Mouse (Mus musculus): ENCODE results near the gene 1810043G02Rik. TPM values are rescaled to one million over a fixed set of nuclear protein-coding genes. Genes with fewer than 3 reads are reported as not detected.
A peak's percentile ranks its signal among the peaks of the same experiment; 100 is the strongest.

1810043G02Rik gene
- polyA plus RNA-seq, 1 experiment from 2014 or later, result 32.2 TPM

DNA sequence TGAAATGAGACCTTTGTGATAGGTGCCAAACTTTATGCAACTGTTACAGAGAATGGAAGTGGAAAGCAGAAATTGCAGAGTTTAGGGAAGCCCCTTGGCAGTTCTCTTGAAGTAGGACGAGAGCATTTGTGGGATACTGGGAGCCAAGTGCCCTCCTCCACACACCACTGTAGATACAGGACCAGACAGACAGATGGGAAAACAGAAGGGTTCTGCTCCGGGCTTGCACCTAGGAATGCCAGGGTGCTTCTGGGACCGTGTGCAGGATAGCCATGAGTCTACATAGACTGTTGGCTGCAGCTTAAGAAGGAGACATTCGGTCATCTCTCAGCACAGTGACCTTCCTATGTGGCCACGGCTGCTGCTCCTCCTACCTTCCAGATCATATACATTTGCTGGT, 3.5 kb upstream of the 1810043G02Rik start:
- no peak overlapping the region for H3K9ac ChIP-seq
- H3K27ac ChIP-seq, result no peak overlapping the region
- 86% methylated on average over 5 of the region's 5 CpGs for WGBS
- H3K4me3 ChIP-seq (replicated peaks), result no peak overlapping the region
- H3K27me3 ChIP-seq, result peaks cover 7% of the 10 kb centered on the region
- H3K36me3 ChIP-seq (replicated peaks), result no peaks in the 10 kb centered on the region
- H3K4me2 ChIP-seq, result no peak overlapping the region
- ATAC-seq (ENCODE audit: low FRiP score), result no peak
- no peaks in the 10 kb centered on the region for H3K9me3 ChIP-seq
- H3K4me1 ChIP-seq, result peaks cover 12% of the 10 kb centered on the region

DNA sequence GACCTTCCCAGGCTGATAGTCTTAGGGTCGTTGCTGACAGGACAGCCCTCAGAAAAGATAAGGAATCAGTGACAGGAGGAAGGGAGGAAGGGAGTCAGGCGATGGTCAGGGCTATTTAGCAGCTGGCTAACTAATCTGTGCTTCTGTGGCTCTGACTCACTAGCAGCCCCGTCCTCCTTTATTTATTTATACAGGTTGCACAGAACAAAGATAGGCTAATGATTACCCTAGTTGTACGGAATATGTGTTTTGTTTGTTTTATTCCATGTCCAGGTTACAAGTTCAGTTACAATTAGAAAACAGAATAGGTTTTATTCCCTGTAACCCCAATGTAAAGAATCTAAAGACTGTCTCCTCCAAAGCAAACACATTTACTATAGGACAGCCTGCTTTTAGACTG, 2.7 kb upstream of the 1810043G02Rik start:
- no peak overlapping the region for H3K27ac ChIP-seq
- H3K9ac ChIP-seq, result no peak overlapping the region
- ATAC-seq (ENCODE audit: low FRiP score), result no peak
- WGBS, result 52% methylated on average over 4 of the region's 4 CpGs
- H3K36me3 ChIP-seq (replicated peaks), result no peaks in the 10 kb centered on the region; the same call in 1 of the 2 replicates
- H3K4me2 ChIP-seq, result no peak overlapping the region
- H3K4me1 ChIP-seq, result peaks cover 8% of the 10 kb centered on the region
- no peaks in the 10 kb centered on the region for H3K9me3 ChIP-seq
- H3K27me3 ChIP-seq, result no peaks in the 10 kb centered on the region
- no peak overlapping the region for H3K4me3 ChIP-seq (replicated peaks)

DNA sequence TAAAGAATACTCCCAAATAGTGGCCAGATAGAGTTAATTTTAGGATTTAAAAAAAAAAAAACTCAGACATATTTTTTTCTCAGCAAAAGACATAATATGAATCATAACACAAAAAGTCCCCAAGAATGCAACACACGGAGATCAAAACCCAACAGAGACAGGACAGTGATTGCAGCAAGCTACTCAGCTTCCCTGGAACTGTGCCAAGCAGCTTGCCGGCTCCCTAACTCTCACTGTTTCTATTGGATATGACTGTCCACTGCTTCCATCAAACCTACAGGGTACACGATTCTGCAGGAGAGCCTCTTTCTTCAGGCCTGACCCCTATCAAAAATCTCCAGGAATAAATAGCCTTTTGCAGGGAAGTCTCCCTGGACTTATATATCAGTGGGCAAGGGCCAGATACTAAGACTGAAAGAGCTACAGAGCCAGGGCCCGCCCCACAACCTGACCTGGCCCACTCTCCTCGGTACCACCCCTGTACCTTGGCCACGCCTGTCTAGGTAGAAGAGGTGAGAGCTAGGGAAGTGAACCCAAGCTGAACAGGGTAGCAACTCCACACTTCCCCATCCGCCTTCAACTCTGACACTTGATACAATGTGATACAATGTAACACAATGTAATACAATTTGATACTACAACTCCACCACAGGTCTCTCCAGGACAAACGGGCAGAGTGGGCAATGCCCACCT, 1.7 kb upstream of the 1810043G02Rik start:
- H3K4me2 ChIP-seq, result no peak overlapping the region
- no peaks in the 10 kb centered on the region for H3K9me3 ChIP-seq
- H3K4me3 ChIP-seq (replicated peaks), result no peak overlapping the region
- peaks cover 8% of the 10 kb centered on the region for H3K4me1 ChIP-seq
- H3K9ac ChIP-seq, result no peak overlapping the region
- no peak overlapping the region for H3K27ac ChIP-seq
- ATAC-seq (ENCODE audit: low FRiP score), result no peak
- peaks cover 2% of the 10 kb centered on the region for H3K36me3 ChIP-seq (replicated peaks)
- WGBS, result 81% methylated on average over 8 of the region's 8 CpGs
- no peaks in the 10 kb centered on the region for H3K27me3 ChIP-seq

DNA sequence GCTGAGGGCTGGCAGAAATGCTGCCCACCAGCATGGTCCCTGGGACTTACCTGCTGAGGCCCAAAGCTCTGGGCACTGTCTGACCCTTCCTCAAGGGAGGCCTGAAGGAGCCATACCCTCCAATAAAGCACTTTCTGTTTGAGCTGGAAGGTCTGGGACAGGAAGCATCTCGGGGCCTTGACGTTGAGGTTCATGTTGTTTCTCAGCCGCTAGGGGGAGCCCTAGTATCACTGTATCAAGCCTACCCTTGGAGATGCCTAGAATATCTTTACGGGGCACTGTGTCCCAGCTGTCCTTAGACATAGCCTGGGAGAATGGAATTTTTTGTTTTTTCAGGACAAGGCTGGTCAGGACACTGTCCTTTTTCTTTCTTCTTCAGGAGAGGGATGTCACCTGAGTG, 6.3 kb downstream of the 1810043G02Rik start:
- 3% methylated on average over 4 of the region's 4 CpGs for WGBS
- Histone ChIP-seq H3K9ac (no peak overlapping the region), H3K36me3 (replicated peaks) (peaks cover 56% of the 10 kb centered on the region), H3K4me3 (replicated peaks) (no peak overlapping the region), H3K27ac (no peak overlapping the region), H3K4me1 (no peaks in the 10 kb centered on the region), H3K9me3 (no peaks in the 10 kb centered on the region), H3K27me3 (no peaks in the 10 kb centered on the region), H3K4me2 (no peak overlapping the region)
- peak; percentile 70 for ATAC-seq (ENCODE audit: low FRiP score)

DNA sequence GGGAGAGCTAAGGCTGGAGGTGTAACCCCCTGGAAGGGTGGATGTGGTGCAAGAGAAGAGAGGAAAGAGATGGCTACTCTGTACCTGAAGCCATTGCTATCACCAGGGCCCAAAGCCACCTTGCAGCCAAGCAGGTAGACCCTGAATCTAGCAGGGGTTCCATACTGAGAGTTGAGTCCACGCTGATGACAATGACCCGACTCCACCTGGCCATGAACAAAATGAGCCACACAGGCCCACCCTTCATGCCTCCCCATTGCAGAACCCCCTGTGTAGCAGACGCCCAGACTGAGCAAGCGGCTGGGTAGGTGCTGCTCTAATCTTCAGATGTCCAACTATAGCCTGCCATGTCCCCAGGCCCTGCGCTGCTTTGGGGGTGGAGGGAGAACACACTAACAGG, 7.5 kb downstream of the 1810043G02Rik start:
- Histone ChIP-seq H3K9ac (no peak overlapping the region), H3K27me3 (no peaks in the 10 kb centered on the region), H3K36me3 (replicated peaks) (peaks cover 67% of the 10 kb centered on the region), H3K4me3 (replicated peaks) (no peak overlapping the region), H3K27ac (no peak overlapping the region), H3K9me3 (no peaks in the 10 kb centered on the region), H3K4me1 (no peaks in the 10 kb centered on the region), H3K4me2 (no peak overlapping the region)
- ATAC-seq (ENCODE audit: low FRiP score), result no peak
- 77% methylated on average over 5 of the region's 5 CpGs for WGBS

DNA sequence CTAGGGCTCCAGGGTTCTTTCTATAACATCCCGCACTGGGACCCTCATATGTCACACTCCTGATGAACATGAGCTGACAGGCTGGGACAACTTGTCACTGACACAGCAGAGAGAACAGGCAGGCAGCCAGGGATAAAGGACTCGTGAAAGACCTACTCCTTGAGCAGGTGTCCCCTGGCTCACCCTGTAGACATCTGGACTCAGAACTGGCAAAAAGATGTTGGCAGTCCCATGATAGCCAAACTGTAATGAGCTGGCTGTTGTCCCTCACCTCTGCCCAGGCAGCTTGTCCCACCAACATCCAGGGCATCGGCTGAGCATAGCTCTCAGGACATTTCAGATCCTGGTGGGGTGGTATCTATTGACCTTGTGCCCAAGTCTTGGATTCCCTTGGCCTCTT, 17.3 kb downstream of the 1810043G02Rik start:
- H3K4me2 ChIP-seq, result no peak overlapping the region
- H3K4me3 ChIP-seq (replicated peaks), result no peak overlapping the region
- 92% methylated on average over 3 of the region's 3 CpGs for WGBS
- H3K27ac ChIP-seq, result no peak overlapping the region
- peaks cover 93% of the 10 kb centered on the region for H3K36me3 ChIP-seq (replicated peaks)
- no peak overlapping the region for H3K9ac ChIP-seq
- no peaks in the 10 kb centered on the region for H3K27me3 ChIP-seq
- ATAC-seq (ENCODE audit: low FRiP score), result no peak
- no peaks in the 10 kb centered on the region for H3K9me3 ChIP-seq
- no peaks in the 10 kb centered on the region for H3K4me1 ChIP-seq

DNA sequence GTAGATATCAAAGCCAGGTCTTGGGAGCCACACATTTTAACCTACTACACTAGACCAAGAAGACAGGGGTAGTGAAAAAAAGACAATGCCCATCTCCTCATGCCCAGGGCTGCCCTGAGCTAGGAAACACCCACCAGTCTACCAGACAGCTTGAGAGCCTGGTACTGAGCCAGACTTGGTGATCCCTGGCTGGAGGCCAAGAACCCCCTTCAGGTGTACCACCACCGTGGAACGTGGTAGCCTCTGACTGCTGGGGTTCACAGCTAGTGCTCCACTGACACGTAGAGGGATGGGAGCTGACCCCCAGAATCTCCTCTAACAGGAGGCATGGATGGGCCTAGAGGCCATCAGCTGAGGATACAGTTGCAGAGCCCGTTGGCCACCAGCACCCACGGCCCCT, 21.9 kb downstream of the 1810043G02Rik start:
- H3K9ac ChIP-seq, result no peak overlapping the region
- WGBS, result 88% methylated on average over 5 of the region's 5 CpGs
- no peak overlapping the region for H3K4me3 ChIP-seq (replicated peaks)
- no peaks in the 10 kb centered on the region for H3K4me1 ChIP-seq
- H3K27ac ChIP-seq, result no peak overlapping the region
- no peaks in the 10 kb centered on the region for H3K9me3 ChIP-seq
- no peak overlapping the region for H3K4me2 ChIP-seq
- no peaks in the 10 kb centered on the region for H3K27me3 ChIP-seq
- peaks cover 85% of the 10 kb centered on the region for H3K36me3 ChIP-seq (replicated peaks)
- ATAC-seq (ENCODE audit: low FRiP score), result no peak

DNA sequence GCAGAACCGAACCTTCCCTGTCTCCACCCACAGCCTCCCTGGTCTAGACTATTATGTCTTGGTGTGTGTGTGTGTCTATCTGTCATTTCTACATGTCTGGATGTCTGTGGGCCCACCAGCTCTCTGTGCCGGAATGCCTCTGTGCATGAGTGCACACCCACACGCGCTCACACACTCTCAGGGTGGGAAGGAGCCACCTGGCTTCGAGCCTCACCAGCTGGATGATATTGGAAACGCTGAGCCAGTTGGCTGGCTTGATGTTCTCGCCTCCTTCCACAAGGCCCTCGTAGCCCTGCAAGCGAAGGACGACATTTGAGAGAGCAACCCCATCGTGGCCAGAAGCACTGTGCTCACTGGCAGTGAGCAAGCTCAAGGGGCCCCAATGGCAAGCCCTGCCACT, 23.5 kb downstream of the 1810043G02Rik start:
- Histone ChIP-seq H3K4me3 (replicated peaks) (no peak overlapping the region), H3K27me3 (no peaks in the 10 kb centered on the region), H3K9ac (no peak overlapping the region), H3K4me2 (no peak overlapping the region), H3K4me1 (peaks cover 10% of the 10 kb centered on the region), H3K27ac (no peak overlapping the region), H3K9me3 (no peaks in the 10 kb centered on the region), H3K36me3 (replicated peaks) (peaks cover 69% of the 10 kb centered on the region)
- 91% methylated on average over 11 of the region's 11 CpGs for WGBS
- no peak for ATAC-seq (ENCODE audit: low FRiP score)

DNA sequence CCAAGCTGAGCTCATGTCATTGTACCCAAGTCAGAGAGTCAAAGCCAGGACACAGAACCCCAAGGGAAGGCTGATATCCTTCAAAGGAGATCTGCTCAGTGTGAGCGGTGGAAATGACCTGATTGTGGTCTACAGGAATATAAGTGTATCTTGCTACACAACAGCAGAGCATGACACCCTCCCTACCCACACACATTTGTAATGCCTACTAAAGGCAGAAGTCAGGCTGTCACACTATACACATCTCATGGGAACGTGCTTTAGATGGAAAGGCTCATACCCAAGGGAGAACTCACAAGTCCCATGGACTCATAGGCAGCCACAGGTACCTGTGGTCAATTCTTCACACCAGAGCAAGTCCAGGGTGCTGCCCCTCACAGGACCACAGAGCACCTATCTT, 24.0 kb downstream of the 1810043G02Rik start:
- Histone ChIP-seq H3K4me3 (replicated peaks) (no peak overlapping the region), H3K27ac (no peak overlapping the region), H3K27me3 (no peaks in the 10 kb centered on the region), H3K9ac (no peak overlapping the region), H3K4me1 (peaks cover 16% of the 10 kb centered on the region), H3K4me2 (no peak overlapping the region), H3K9me3 (no peaks in the 10 kb centered on the region), H3K36me3 (replicated peaks) (peaks cover 63% of the 10 kb centered on the region)
- ATAC-seq (ENCODE audit: low FRiP score), result no peak
- 93% methylated on average over 2 of the region's 2 CpGs for WGBS

DNA sequence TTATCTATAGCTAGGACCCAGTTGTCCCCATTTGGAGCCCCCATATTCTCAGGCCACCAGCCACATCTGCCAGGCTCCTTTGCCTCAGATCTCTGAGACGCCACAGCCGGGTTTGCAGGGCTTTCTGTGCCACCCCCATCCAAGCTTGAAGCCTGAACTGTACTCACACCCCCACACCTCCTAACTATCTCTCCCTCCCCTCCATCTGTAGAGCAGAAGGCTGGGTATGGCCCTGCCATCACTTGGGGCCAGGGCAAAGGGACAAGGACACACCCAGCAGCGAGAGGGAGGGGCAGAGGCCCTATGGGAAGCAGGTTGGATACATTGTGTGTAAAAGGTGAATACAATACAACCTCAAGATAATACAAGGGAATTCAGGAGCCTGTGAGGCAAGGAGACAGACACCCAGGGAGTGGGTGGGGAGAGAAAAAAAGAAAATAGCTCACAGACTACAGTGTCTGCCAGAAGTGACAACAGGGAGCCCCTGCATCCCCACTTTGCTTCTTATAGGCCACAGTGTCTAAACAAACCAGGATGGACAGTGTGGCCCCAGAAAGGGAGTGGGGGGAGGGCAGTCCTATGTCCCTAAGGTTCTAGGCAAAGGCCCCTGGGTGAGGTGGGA, 26.3 kb downstream of the 1810043G02Rik start:
- Histone ChIP-seq H3K36me3 (replicated peaks) (peaks cover 41% of the 10 kb centered on the region), H3K27me3 (no peaks in the 10 kb centered on the region), H3K9ac (0 out of 2 replicates have a peak overlapping the region, but pooled peaks have one; percentile 2), H3K27ac (no peak overlapping the region), H3K4me2 (no peak overlapping the region), H3K4me1 (peaks cover 33% of the 10 kb centered on the region), H3K9me3 (no peaks in the 10 kb centered on the region), H3K4me3 (replicated peaks) (no peak overlapping the region)
- 95% methylated on average over 3 of the region's 3 CpGs for WGBS
- ATAC-seq (ENCODE audit: low FRiP score), result no peak

DNA sequence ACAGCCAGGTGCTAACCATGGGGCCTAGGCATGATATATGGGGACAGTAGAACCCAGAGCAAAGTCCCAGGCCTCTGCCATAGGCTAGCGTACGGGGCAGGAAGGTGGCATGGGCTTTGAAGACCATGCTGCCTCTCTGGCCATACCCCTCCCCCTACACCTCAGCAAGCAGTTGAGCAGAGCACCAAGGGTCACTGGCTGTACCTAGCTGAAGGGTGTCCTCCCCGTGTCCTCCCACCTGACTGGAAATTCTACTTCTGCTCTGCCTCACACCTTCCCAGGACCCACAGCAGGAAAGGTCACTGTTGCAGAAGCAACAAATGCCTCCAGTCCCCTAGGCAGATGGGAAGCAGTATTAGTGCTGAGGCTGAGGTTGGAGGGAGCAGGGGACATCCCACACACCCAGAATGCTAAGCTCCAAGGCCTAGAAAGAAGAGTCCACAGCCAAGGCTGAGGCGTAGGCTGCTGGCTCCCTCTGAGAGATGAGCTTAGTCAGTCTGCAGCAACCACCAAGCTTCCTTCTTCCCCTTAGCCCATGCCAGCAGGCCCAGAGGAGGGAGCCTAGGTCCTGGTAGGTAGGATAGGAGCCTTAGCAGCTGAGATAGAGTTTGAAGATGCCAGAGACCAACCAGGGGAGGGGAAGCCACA, 27.6 kb downstream of the 1810043G02Rik start:
- Histone ChIP-seq H3K4me2 (no peak overlapping the region), H3K4me1 (peaks cover 33% of the 10 kb centered on the region), H3K27me3 (0 out of 2 replicates have a peak, but pooled peaks cover 2% of the 10 kb centered on the region), H3K4me3 (replicated peaks) (no peak overlapping the region), H3K9ac (peak overlapping the region; percentile 33; the same call in 1 of the 2 replicates), H3K27ac (no peak overlapping the region), H3K9me3 (no peaks in the 10 kb centered on the region), H3K36me3 (replicated peaks) (peaks cover 27% of the 10 kb centered on the region)
- ATAC-seq (ENCODE audit: low FRiP score), result no peak
- 94% methylated on average over 4 of the region's 4 CpGs for WGBS

DNA sequence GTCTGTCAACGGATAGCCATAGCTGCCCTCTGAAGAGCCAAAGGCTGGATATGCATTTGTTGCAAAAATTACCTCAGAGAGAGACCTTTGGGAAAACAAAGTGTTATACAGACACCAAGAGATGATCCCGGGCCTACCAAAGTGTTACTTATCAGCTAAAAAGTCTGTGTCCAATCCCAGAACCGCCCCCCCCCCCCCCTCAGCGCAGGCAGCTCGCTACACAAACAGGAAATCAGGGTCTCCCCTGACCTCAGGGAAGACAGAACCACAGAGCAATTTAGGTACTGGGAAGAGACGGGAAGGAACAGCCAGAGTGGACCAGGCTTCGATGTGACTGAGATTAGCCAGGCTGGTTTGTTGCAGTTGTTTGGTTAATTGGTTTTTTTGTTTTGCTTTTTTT, 28.9 kb downstream of the 1810043G02Rik start:
- WGBS, result 44% methylated on average over 7 of the region's 7 CpGs
- H3K9me3 ChIP-seq, result no peaks in the 10 kb centered on the region
- H3K4me3 ChIP-seq (replicated peaks), result no peak overlapping the region
- H3K36me3 ChIP-seq (replicated peaks), result peaks cover 15% of the 10 kb centered on the region
- H3K27ac ChIP-seq, result no peak overlapping the region
- H3K4me1 ChIP-seq, result peaks cover 33% of the 10 kb centered on the region
- peak overlapping the region; percentile 22 for H3K4me2 ChIP-seq
- ATAC-seq (ENCODE audit: low FRiP score), result no peak
- 0 out of 2 replicates have a peak overlapping the region, but pooled peaks have one; percentile 4 for H3K9ac ChIP-seq
- H3K27me3 ChIP-seq, result 0 out of 2 replicates have a peak, but pooled peaks cover 2% of the 10 kb centered on the region
